Mouse (Mus musculus) erythroblast, embryonic 14.5 days (primary cell): ENCODE results near the gene Slc29a1.

Experiments
- GATA1 ChIP-seq: IDR thresholded peaks from 2 replicates; pipeline ENCODE4 v1.6.1; 2012; ENCODE audit warnings: low read length, inconsistent platforms, mixed read lengths
- TAL1 ChIP-seq: IDR thresholded peaks from 3 replicates; pipeline ENCODE4 v1.6.1; 2012; ENCODE audit warnings: low read length, inconsistent platforms, mixed read lengths

- TF ChIP-seq GATA1 (no peak), TAL1 (no peak)
Observed at GRCm38 (mm10) chr17:45588370-45588769, 11.0 kb downstream of the Slc29a1 start.
